Mouse (Mus musculus): ENCODE measurements around the gene Spata2. TPM values are rescaled to one million over a fixed set of nuclear protein-coding genes. Genes with fewer than 3 reads are reported as not detected.

Gene Spata2
- total and polyA plus RNA-seq, 2 experiments from 2014 or later = 27.6 to 39.2 TPM

- ATAC-seq (ENCODE audit: low FRiP score) = no peak; the same call in 1 of the 2 replicates
- H3K4me3 ChIP-seq (ENCODE audit: low read depth, low read length) = no peak overlapping the region
- 17% methylated on average over 13 of the region's 13 CpGs for WGBS
- H3K27ac ChIP-seq (ENCODE audit: low read depth, low read length) = no peak overlapping the region
- no peak for DNase-seq (ENCODE audit: low spot score)
- H3K27me3 ChIP-seq (ENCODE audit: insufficient read depth, low read length) = peaks cover 10% of the 10 kb centered on the region; the same call in 1 of the 2 replicates
- no peak overlapping the region for H3K9ac ChIP-seq (replicated peaks; ENCODE audit: low read length, poor library complexity, severe bottlenecking)
- TF ChIP-seq CTCF (IDR thresholded peaks at IDR 0.05) = peak; percentile 92
- H3K9me3 ChIP-seq (ENCODE audit: low read length) = no peaks in the 10 kb centered on the region
- no peak overlapping the region for H3K4me2 ChIP-seq (ENCODE audit: low read depth, low read length, poor library complexity, severe bottlenecking)
- H3K4me1 ChIP-seq (ENCODE audit: insufficient read depth, low read length) = no peaks in the 10 kb centered on the region
- no peaks in the 10 kb centered on the region for H3K36me3 ChIP-seq (ENCODE audit: insufficient read depth, low read length)
Observed at GRCm38 (mm10) chr2:167532131-167532530, 39.4 kb upstream of the Spata2 start.

DNA sequence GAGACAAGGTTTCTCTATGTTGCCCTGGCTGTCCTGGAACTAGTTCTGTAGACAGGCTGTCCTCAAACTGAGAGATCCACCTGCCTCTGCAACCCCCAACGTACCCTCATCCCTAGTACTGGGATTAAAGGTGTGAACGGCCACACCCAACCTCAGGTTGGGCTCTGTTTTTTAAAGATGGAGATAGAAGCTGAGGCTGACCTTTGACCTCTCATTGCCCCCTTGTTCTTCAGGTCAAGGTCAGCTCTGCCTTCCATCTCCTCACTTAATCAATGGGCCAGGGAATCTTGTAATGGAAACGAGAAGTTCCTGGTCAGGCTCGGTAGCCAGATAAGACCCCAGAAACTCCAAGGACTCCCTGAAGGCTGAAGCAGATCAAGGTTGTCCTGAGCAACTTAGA is 37.8 kb upstream of the Spata2 start:
- ATAC-seq (ENCODE audit: low FRiP score) (no peak), DNase-seq (ENCODE audit: low spot score) (no peak)
- Histone ChIP-seq H3K27ac (ENCODE audit: low read depth, low read length) (no peak overlapping the region), H3K9ac (replicated peaks; ENCODE audit: low read length, poor library complexity, severe bottlenecking) (no peak overlapping the region), H3K36me3 (ENCODE audit: insufficient read depth, low read length) (no peaks in the 10 kb centered on the region), H3K9me3 (ENCODE audit: low read length) (no peaks in the 10 kb centered on the region), H3K4me2 (ENCODE audit: low read depth, low read length, poor library complexity, severe bottlenecking) (no peak overlapping the region), H3K27me3 (ENCODE audit: insufficient read depth, low read length) (no peaks in the 10 kb centered on the region), H3K4me1 (ENCODE audit: insufficient read depth, low read length) (no peaks in the 10 kb centered on the region), H3K4me3 (ENCODE audit: low read depth, low read length) (no peak overlapping the region)
- no peak for TF ChIP-seq CTCF (IDR thresholded peaks at IDR 0.05)
- WGBS = 89% methylated on average over 4 of the region's 4 CpGs

- WGBS = 34% methylated on average over 5 of the region's 5 CpGs
- ATAC-seq (ENCODE audit: low FRiP score) (no peak), DNase-seq (ENCODE audit: low spot score) (no peak)
- no peaks in the 10 kb centered on the region for H3K9me3 ChIP-seq (ENCODE audit: low read length)
- H3K36me3 ChIP-seq (ENCODE audit: insufficient read depth, low read length) = no peaks in the 10 kb centered on the region
- no peak overlapping the region for H3K4me2 ChIP-seq (ENCODE audit: low read depth, low read length, poor library complexity, severe bottlenecking)
- no peaks in the 10 kb centered on the region for H3K4me1 ChIP-seq (ENCODE audit: insufficient read depth, low read length)
- no peak for TF ChIP-seq CTCF (IDR thresholded peaks at IDR 0.05)
- H3K4me3 ChIP-seq (ENCODE audit: low read depth, low read length) = no peak overlapping the region
- H3K27ac ChIP-seq (ENCODE audit: low read depth, low read length) = no peak overlapping the region
- no peak overlapping the region for H3K9ac ChIP-seq (replicated peaks; ENCODE audit: low read length, poor library complexity, severe bottlenecking)
- H3K27me3 ChIP-seq (ENCODE audit: insufficient read depth, low read length) = no peaks in the 10 kb centered on the region
Observed at GRCm38 (mm10) chr2:167529935-167530513, 37.3 kb upstream of the Spata2 start.

- Histone ChIP-seq H3K4me1 (ENCODE audit: insufficient read depth, low read length) (no peaks in the 10 kb centered on the region), H3K27ac (ENCODE audit: low read depth, low read length) (no peak overlapping the region), H3K4me3 (ENCODE audit: low read depth, low read length) (no peak overlapping the region), H3K9ac (replicated peaks; ENCODE audit: low read length, poor library complexity, severe bottlenecking) (no peak overlapping the region), H3K9me3 (ENCODE audit: low read length) (no peaks in the 10 kb centered on the region), H3K4me2 (ENCODE audit: low read depth, low read length, poor library complexity, severe bottlenecking) (no peak overlapping the region), H3K36me3 (ENCODE audit: insufficient read depth, low read length) (no peaks in the 10 kb centered on the region), H3K27me3 (ENCODE audit: insufficient read depth, low read length) (no peaks in the 10 kb centered on the region)
- DNase-seq (ENCODE audit: low spot score) (no peak), ATAC-seq (ENCODE audit: low FRiP score) (no peak)
- TF ChIP-seq CTCF (IDR thresholded peaks at IDR 0.05) = peak; percentile 66
- WGBS = 9% methylated on average over 5 of the region's 5 CpGs
Observed at GRCm38 (mm10) chr2:167528278-167528677, 35.6 kb upstream of the Spata2 start.

DNA sequence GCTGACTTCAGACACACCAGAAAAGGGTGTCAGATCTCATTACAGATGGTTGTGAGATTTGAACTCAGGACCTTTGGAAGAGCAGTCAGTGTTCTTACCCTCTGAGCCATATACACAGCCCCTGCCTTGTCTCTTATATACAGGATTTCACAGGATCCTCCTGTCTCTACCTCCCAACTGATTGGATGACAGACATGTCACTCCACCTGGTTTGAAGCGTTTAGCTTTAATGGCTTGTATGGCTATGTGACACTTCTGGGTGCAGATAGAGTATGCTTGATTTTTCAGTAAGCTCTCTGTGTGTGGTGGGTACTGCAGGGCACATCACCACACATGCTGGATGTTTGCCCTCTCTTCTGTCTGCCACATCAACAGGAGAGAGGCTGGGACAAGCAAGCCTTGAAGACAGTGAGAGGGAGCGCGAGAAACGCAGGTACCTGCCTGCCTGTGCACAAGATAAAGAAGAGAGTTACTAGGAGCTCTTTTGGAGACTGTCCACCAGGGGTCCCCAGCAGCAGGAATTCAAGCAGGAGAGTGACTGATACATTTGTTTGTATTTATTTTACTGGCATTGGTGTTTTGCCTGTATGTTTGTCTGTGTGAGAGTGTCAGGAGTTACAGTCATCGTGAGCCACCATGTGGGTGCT is 27.0 kb upstream of the Spata2 start:
- H3K4me1 ChIP-seq (ENCODE audit: insufficient read depth, low read length) = no peaks in the 10 kb centered on the region
- no peak overlapping the region for H3K4me3 ChIP-seq (ENCODE audit: low read depth, low read length)
- no peak overlapping the region for H3K9ac ChIP-seq (replicated peaks; ENCODE audit: low read length, poor library complexity, severe bottlenecking)
- peak; percentile 63 for TF ChIP-seq CTCF (IDR thresholded peaks at IDR 0.05)
- WGBS = 80% methylated on average over 5 of the region's 5 CpGs
- peaks cover 31% of the 10 kb centered on the region for H3K36me3 ChIP-seq (ENCODE audit: insufficient read depth, low read length)
- H3K9me3 ChIP-seq (ENCODE audit: low read length) = no peaks in the 10 kb centered on the region
- no peak overlapping the region for H3K27ac ChIP-seq (ENCODE audit: low read depth, low read length)
- H3K27me3 ChIP-seq (ENCODE audit: insufficient read depth, low read length) = no peaks in the 10 kb centered on the region
- DNase-seq (ENCODE audit: low spot score) (no peak), ATAC-seq (ENCODE audit: low FRiP score) (no peak)
- H3K4me2 ChIP-seq (ENCODE audit: low read depth, low read length, poor library complexity, severe bottlenecking) = no peak overlapping the region

DNA sequence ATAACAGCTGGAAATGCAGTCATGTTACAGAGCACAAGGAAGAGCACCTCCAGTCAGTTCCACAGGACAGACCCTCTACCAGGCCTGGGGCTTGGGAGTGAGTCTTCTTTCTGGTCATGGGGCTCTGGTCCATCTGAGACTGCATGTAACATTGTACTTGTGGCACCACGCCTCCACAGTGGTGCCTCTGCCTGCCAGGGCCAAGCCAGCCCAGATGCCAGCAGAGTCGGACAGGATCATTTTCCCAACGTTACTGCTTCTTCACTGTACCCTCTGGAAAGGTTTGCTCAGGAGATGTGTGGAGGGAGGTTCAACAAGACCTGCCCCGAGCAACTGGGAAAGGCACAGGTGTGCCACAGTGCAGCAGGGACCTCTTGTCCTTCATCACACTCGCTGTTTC is 23.0 kb upstream of the Spata2 start:
- ATAC-seq (ENCODE audit: low FRiP score) (no peak), DNase-seq (ENCODE audit: low spot score) (no peak)
- H3K4me1 ChIP-seq (ENCODE audit: insufficient read depth, low read length) = no peaks in the 10 kb centered on the region
- no peak overlapping the region for H3K27ac ChIP-seq (ENCODE audit: low read depth, low read length)
- H3K9me3 ChIP-seq (ENCODE audit: low read length) = no peaks in the 10 kb centered on the region
- H3K27me3 ChIP-seq (ENCODE audit: insufficient read depth, low read length) = no peaks in the 10 kb centered on the region
- no peak for TF ChIP-seq CTCF (IDR thresholded peaks at IDR 0.05)
- H3K4me3 ChIP-seq (ENCODE audit: low read depth, low read length) = no peak overlapping the region
- H3K36me3 ChIP-seq (ENCODE audit: insufficient read depth, low read length) = peaks cover 61% of the 10 kb centered on the region
- WGBS = 94% methylated on average over 5 of the region's 5 CpGs
- H3K9ac ChIP-seq (replicated peaks; ENCODE audit: low read length, poor library complexity, severe bottlenecking) = no peak overlapping the region
- no peak overlapping the region for H3K4me2 ChIP-seq (ENCODE audit: low read depth, low read length, poor library complexity, severe bottlenecking)

All from midbrain, postnatal 0 days (tissue).